Mouse (Mus musculus) forebrain, embryonic 15.5 days (tissue): ENCODE results near the gene Plekha6. TPM values are rescaled to one million over a fixed set of nuclear protein-coding genes. Genes with fewer than 3 reads are reported as not detected.
A peak's percentile ranks its signal among the peaks of the same experiment; 100 is the strongest.

Experiments
- ATAC-seq: fragments of 200-750 bp; cut with Nextera tagmentation; replicated peaks from 2 replicates; pipeline ENCODE4 v1.8.0; 2017; ENCODE audit warnings: mild to moderate bottlenecking, moderate TSS enrichment, moderate library complexity
- H3K27ac ChIP-seq: fragments of 300-500 bp; sonication (generic); replicated peaks from 2 replicates; pipeline ENCODE4 v1.5.1; 2015; ENCODE audit warnings: mild to moderate bottlenecking, inconsistent platforms
- H3K27me3 ChIP-seq: fragments of 300-500 bp; sonication (generic); 2 replicates; pipeline ENCODE4 v1.6.1; 2015; ENCODE audit warnings: inconsistent platforms
- H3K36me3 ChIP-seq: fragments of 300-500 bp; sonication (generic); 2 replicates; pipeline ENCODE4 v1.6.1; 2015; ENCODE audit warnings: mild to moderate bottlenecking, inconsistent platforms
- H3K4me1 ChIP-seq: fragments of 300-500 bp; sonication (generic); 2 replicates; pipeline ENCODE4 v1.6.1; 2015; ENCODE audit warnings: inconsistent platforms
- H3K4me2 ChIP-seq: fragments of 300-500 bp; sonication (generic); replicated peaks from 2 replicates; pipeline ENCODE4 v1.6.1; 2015; ENCODE audit warnings: mild to moderate bottlenecking, inconsistent platforms
- H3K4me3 ChIP-seq: fragments of 300-500 bp; sonication (generic); 2 replicates; pipeline ENCODE4 v1.5.1; 2015; ENCODE audit warnings: mild to moderate bottlenecking, inconsistent platforms
- H3K9ac ChIP-seq: fragments of 300-500 bp; sonication (generic); replicated peaks from 2 replicates; pipeline ENCODE4 v1.6.1; 2015; ENCODE audit warnings: mild to moderate bottlenecking, inconsistent platforms
- H3K9me3 ChIP-seq: fragments of 300-500 bp; sonication (generic); 2 replicates; pipeline ENCODE4 v1.6.1; 2016; ENCODE audit warnings: inconsistent platforms
- WGBS: fragments of 180-500 bp; shearing (Covaris S2); methylation state at CpG from one replicate; pipeline ENCODE4 v1.1.7; 2015; ENCODE audit warnings: mixed read lengths; 5-methylcytosine and 5-hydroxymethylcytosine counted together
- polyA plus RNA-seq: library from polyadenylated mRNA; unstranded; fragments of >200 nt; fragmentation: Nextera tagmentation; extraction: Ambion mirVana; gene quantifications from 2 replicates; pipeline ENCODE4 v1.2.1, GENCODE M21; 2015

Plekha6 gene
- polyA plus RNA-seq: 10.6 and 12.8 TPM in 2 replicates

GRCm38 (mm10) chr1:133163820-133164431 is at the start of gene Plekha6:
TSS of gene Plekha6 (plus strand) at chr1:133164210.
- H3K4me2 ChIP-seq: peak within 1 kb of the TSS; percentile 95
- peaks cover 40% of the 10 kb centered on the region for H3K27me3 ChIP-seq
- H3K36me3 ChIP-seq: no peaks in the 10 kb centered on the region
- H3K4me3 ChIP-seq: peak within 1 kb of the TSS; percentile 50
- peak within 1 kb of the TSS; percentile 52 for H3K9ac ChIP-seq
- under 1% methylated on average over 67 of the region's 68 CpGs for WGBS
- H3K27ac ChIP-seq: no peak within 1 kb of the TSS
- no peaks in the 10 kb centered on the region for H3K9me3 ChIP-seq
- ATAC-seq: 0 out of 2 replicates have a peak, but pooled peaks have one; percentile 43
- peaks cover 23% of the 10 kb centered on the region for H3K4me1 ChIP-seq

- no peak overlapping the region for H3K4me3 ChIP-seq
- H3K27me3 ChIP-seq: no peaks in the 10 kb centered on the region
- no peak overlapping the region for H3K4me2 ChIP-seq
- H3K9ac ChIP-seq: no peak overlapping the region
- ATAC-seq: no peak
- H3K4me1 ChIP-seq: no peaks in the 10 kb centered on the region
- no peaks in the 10 kb centered on the region for H3K36me3 ChIP-seq
- whole genome bisulfite sequencing: 95% methylated on average over 4 of the region's 4 CpGs
- no peaks in the 10 kb centered on the region for H3K9me3 ChIP-seq
- no peak overlapping the region for H3K27ac ChIP-seq
These were observed 47.9 kb upstream of the Plekha6 start for GRCm38 (mm10) chr1:133116108-133116507.

DNA sequence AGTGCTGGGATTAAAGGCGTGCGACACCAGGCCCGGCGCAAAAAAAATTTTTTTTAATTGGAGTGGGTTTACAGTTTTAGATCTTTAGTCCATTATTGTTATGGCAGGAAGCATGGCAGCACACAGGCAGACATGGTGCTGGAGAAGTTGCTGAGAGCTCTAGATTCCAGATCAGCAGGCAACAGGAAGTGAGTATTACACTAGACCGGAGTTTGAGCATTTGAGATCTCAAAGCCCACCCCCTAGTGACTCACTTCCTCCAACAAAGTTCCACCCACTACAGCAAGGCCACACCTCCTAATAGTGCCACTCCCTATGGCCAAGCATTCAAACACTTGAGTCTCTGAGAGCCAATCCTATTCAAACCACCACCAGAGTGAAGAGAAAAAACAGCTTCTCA is 45.9 kb upstream of the Plekha6 start:
- Histone ChIP-seq H3K27ac (no peak overlapping the region), H3K4me3 (no peak overlapping the region), H3K4me2 (no peak overlapping the region), H3K27me3 (no peaks in the 10 kb centered on the region), H3K9ac (no peak overlapping the region), H3K9me3 (no peaks in the 10 kb centered on the region), H3K36me3 (no peaks in the 10 kb centered on the region), H3K4me1 (no peaks in the 10 kb centered on the region)
- ATAC-seq: no peak
- WGBS: 96% methylated on average over 5 of the region's 5 CpGs

DNA sequence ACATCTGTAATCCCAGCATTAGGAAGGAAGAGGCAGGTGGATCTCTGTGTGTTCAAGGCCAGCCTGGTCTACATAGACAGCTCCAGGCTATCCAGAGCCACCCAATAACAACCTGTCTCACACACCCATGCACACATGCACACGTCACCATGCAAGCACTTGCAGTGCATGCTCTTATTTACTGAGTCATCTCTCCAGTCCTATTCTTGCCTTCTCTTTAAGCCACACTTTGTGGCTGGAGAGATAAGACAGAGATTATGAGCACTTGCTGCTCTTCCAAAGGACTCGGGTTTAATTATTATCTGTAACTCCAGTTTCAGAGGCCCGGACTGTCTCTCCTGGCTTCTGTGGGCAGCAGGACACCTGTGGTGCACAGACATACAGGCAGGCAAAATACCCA is 45.2 kb upstream of the Plekha6 start:
- Histone ChIP-seq H3K9me3 (no peaks in the 10 kb centered on the region), H3K27me3 (no peaks in the 10 kb centered on the region), H3K9ac (no peak overlapping the region), H3K4me3 (no peak overlapping the region), H3K4me1 (no peaks in the 10 kb centered on the region), H3K27ac (no peak overlapping the region), H3K4me2 (no peak overlapping the region), H3K36me3 (no peaks in the 10 kb centered on the region)
- no peak for ATAC-seq
- 94% methylated on average over 3 of the region's 3 CpGs for WGBS

DNA sequence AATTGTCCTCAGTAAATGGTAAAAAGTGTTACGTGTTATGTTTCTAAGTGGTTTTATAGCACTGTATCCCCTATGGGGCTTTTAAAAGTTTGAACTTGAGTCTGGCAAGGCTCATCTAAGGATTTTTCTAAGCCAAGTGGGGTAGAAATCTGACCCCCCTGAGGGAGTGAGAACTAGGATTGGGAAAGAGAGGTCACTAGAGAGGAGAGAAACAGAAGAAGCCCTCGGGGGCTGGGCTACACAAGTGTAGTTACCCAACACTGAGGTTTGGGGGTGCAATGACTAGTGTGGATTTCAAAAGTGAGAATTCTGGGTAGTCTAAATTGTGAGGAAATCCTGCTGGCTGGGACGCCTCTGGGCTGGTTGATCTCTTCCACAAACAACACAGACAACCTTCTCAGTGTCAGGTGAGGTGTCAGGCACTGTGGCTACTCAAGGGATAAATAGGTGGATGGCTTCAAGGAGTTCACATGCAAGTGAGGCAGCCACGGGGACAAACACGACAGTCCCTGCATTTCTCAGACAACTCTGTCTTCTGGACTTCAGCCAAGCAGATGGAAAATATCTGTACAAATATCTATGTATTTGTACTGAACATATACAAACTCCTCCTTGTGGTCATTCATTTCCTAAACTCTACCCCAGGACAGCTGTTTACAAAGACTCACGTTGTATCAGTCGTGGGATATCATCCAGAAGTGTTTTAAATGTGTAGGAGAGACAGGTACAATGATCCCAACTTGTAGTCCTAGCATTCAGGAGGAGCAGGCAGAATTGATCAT is 43.9 kb upstream of the Plekha6 start:
- 74% methylated on average over 7 of the region's 7 CpGs for WGBS
- H3K27ac ChIP-seq: no peak overlapping the region
- ATAC-seq: no peak
- no peaks in the 10 kb centered on the region for H3K27me3 ChIP-seq
- H3K9me3 ChIP-seq: no peaks in the 10 kb centered on the region
- no peaks in the 10 kb centered on the region for H3K4me1 ChIP-seq
- no peaks in the 10 kb centered on the region for H3K36me3 ChIP-seq
- no peak overlapping the region for H3K4me2 ChIP-seq
- no peak overlapping the region for H3K4me3 ChIP-seq
- H3K9ac ChIP-seq: no peak overlapping the region

- Histone ChIP-seq H3K4me2 (no peak overlapping the region), H3K4me1 (no peaks in the 10 kb centered on the region), H3K9ac (no peak overlapping the region), H3K36me3 (no peaks in the 10 kb centered on the region), H3K4me3 (no peak overlapping the region), H3K9me3 (no peaks in the 10 kb centered on the region), H3K27me3 (no peaks in the 10 kb centered on the region), H3K27ac (no peak overlapping the region)
- 74% methylated on average over 6 of the region's 6 CpGs for WGBS
- ATAC-seq: no peak
These were observed 42.8 kb upstream of the Plekha6 start for GRCm38 (mm10) chr1:133121246-133121645.

DNA sequence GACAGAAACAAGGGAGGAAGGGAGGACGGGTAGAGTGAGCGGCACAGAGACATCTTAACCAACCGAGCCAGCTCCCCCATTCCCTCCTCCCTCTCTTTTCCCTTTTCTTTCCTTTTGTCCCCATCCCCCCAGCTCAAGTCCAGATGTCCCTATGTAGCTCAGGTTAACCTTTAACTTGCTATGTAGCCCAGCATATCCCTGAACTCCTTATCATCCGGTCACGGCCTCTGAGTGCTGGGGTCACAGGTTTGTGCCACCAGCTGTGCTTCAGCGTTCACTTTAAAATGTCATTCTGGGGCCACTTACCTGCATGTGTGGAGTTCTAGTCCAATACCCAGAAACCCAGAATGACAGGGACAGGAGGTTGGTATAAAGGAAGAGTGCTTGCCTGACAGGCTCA is 39.9 kb upstream of the Plekha6 start:
- ATAC-seq: no peak
- Histone ChIP-seq H3K4me2 (no peak overlapping the region), H3K4me1 (no peaks in the 10 kb centered on the region), H3K9ac (no peak overlapping the region), H3K9me3 (no peaks in the 10 kb centered on the region), H3K4me3 (no peak overlapping the region), H3K36me3 (no peaks in the 10 kb centered on the region), H3K27me3 (no peaks in the 10 kb centered on the region), H3K27ac (no peak overlapping the region)
- WGBS: 90% methylated on average over 6 of the region's 6 CpGs

DNA sequence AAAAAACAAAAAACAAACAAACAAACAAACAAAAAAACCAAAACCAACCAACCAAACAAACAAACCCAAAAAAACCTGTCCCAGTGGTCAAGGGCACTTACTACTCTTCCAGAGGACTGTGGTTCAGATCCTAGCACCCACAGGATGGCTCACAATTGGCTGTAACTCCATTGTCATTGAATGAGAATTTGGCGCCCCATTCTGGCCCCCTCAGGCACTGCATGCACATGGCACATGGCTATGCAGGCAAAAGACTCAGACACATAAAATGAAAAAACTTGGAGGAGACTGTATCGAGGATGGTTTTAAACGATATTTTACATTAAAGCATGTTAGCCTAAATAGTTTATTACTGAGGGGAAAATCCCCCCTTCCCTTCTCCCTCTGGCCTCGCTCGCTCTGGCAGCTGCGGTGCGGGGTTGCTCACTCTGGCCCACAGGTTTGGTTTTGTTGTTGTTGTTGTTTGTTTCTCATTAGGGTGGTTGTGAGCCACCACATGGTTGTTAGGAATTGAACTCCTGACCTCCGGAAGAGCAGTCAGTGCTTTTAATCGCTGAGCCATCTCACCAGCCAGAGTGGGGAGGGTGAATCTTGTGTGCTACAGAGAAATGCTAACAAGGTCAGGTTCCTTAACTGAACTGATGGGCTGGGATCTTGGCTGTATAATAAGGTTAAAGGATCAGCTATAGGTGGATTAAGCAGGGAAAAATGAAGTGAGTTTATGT is 38.2 kb upstream of the Plekha6 start:
- Histone ChIP-seq H3K27ac (no peak overlapping the region), H3K9me3 (no peaks in the 10 kb centered on the region), H3K4me1 (peaks cover 13% of the 10 kb centered on the region), H3K9ac (no peak overlapping the region), H3K36me3 (no peaks in the 10 kb centered on the region), H3K27me3 (no peaks in the 10 kb centered on the region), H3K4me3 (no peak overlapping the region), H3K4me2 (no peak overlapping the region)
- no peak for ATAC-seq
- 91% methylated on average over 9 of the region's 9 CpGs for WGBS

GRCm38 (mm10) chr1:133126365-133126740 is 37.7 kb upstream of the Plekha6 start:
- H3K4me1 ChIP-seq: peaks cover 13% of the 10 kb centered on the region
- no peak overlapping the region for H3K27ac ChIP-seq
- no peak for ATAC-seq
- no peak overlapping the region for H3K4me3 ChIP-seq
- no peaks in the 10 kb centered on the region for H3K27me3 ChIP-seq
- no peak overlapping the region for H3K9ac ChIP-seq
- H3K36me3 ChIP-seq: no peaks in the 10 kb centered on the region
- 63% methylated on average over 4 of the region's 4 CpGs for WGBS
- H3K4me2 ChIP-seq: no peak overlapping the region
- no peaks in the 10 kb centered on the region for H3K9me3 ChIP-seq

GRCm38 (mm10) chr1:133127328-133127727 is 36.7 kb upstream of the Plekha6 start:
- H3K27ac ChIP-seq: no peak overlapping the region
- H3K27me3 ChIP-seq: no peaks in the 10 kb centered on the region
- H3K9ac ChIP-seq: no peak overlapping the region
- H3K36me3 ChIP-seq: no peaks in the 10 kb centered on the region
- no peak for ATAC-seq
- 70% methylated on average over 9 of the region's 9 CpGs for WGBS
- H3K9me3 ChIP-seq: no peaks in the 10 kb centered on the region
- H3K4me1 ChIP-seq: peaks cover 16% of the 10 kb centered on the region
- H3K4me3 ChIP-seq: no peak overlapping the region
- no peak overlapping the region for H3K4me2 ChIP-seq

GRCm38 (mm10) chr1:133129471-133130221 is 34.4 kb upstream of the Plekha6 start:
- Histone ChIP-seq H3K4me1 (peaks cover 39% of the 10 kb centered on the region), H3K9ac (no peak overlapping the region; the same call in 1 of the 2 replicates), H3K4me3 (no peak overlapping the region), H3K27me3 (no peaks in the 10 kb centered on the region), H3K4me2 (peak overlapping the region; percentile 18; the same call in 1 of the 2 replicates), H3K27ac (peak overlapping the region; percentile 97; the same call in 1 of the 2 replicates), H3K9me3 (no peaks in the 10 kb centered on the region), H3K36me3 (no peaks in the 10 kb centered on the region)
- ATAC-seq: no peak
- WGBS: 10% methylated on average over 16 of the region's 16 CpGs
